Mouse (Mus musculus): Measurements from ENCODE around the gene Krt90. TPM values are rescaled to one million over a fixed set of nuclear protein-coding genes. Genes with fewer than 3 reads are reported as not detected.
"Not testable (repeated sequence)": the region's sequence is repeated elsewhere in the genome, so short reads cannot be mapped to it uniquely, and the experiment has no call there.

Krt90 gene
- total RNA-seq, 2 experiments from 2014 or later: not detected

GRCm38 (mm10) chr15:101522556-101523232 lies 40.1 kb downstream of the Krt90 start:
- intact Hi-C loops (cut with DNase I): loop anchor here (5.0 to 10.0 kb wide), 2 partner anchors 450 to 542 kb away; no protein-coding TSS in a partner anchor
- DNase-seq: no peak

GRCm38 (mm10) chr15:101519792-101520191 lies 43.0 kb downstream of the Krt90 start:
- intact Hi-C loops (cut with DNase I): loop anchor here (2.0 to 10.0 kb wide), 4 partner anchors 179 to 545 kb away; no protein-coding TSS in a partner anchor
- DNase-seq: peak; percentile 50 to 58

GRCm38 (mm10) chr15:101517161-101517560 lies 45.6 kb downstream of the Krt90 start, which contains the start of gene Gm49425:
Gm49425 (minus strand) TSS chr15:101517261.
- not testable (repeated sequence) for DNase-seq
- intact Hi-C loops (cut with DNase I): loop anchor here (2.0 kb wide), 1 partner anchor 84 kb away; no protein-coding TSS in a partner anchor

GRCm38 (mm10) chr15:101508247-101508646 lies 54.5 kb downstream of the Krt90 start:
- intact Hi-C loops (cut with DNase I): no loop called here
- no peak for DNase-seq

GRCm38 (mm10) chr15:101506896-101507758 lies 55.6 kb downstream of the Krt90 start:
- intact Hi-C loops (cut with DNase I): no loop called here

More at GRCm38 (mm10) chr15:101506896-101507758, 55.6 kb downstream of the Krt90 start:
- no peak for DNase-seq

Small RNA genes within 50 kb of the gene (microRNA-seq; reads per million reads assigned to microRNA genes)
- 0 reads per million in 2 experiments for gene Gm44393
- gene Gm44460: 0 reads per million in 2 experiments

Other genes with a start within 250 kb of the Krt90 start
- 1 to 10 TPM; 1.9 to 2.5 TPM for gene Krt80, start 192.8 kb downstream of the Krt90 start, total RNA-seq (2021)
- gene Krt7, start 151.9 kb downstream of the Krt90 start, total RNA-seq (2021): under 1 TPM in 1 of 2 experiments, not detected in 1; 0.15 TPM
- gene Krt87, start 124.1 kb downstream of the Krt90 start, total RNA-seq (2021): not detected
- not detected for gene Krt88, start 115.2 kb downstream of the Krt90 start, total RNA-seq (2021)
- gene Krt81, start 99.2 kb downstream of the Krt90 start, total RNA-seq (2021): not detected
- not detected for gene Krt86, start 89.5 kb downstream of the Krt90 start, total RNA-seq (2021)
- not detected for gene Krt83, start 71.4 kb downstream of the Krt90 start, total RNA-seq (2021)
- gene Gm49425, start 45.7 kb downstream of the Krt90 start, total RNA-seq (2021): not detected
- not detected for gene Krt84, start 30.1 kb downstream of the Krt90 start, total RNA-seq (2021)
- not detected for gene Krt82, start 12.3 kb downstream of the Krt90 start, total RNA-seq (2021)
- gene Krt75, start 11.0 kb upstream of the Krt90 start, total RNA-seq (2021): not detected
- gene Gm5414, start 65.2 kb upstream of the Krt90 start, total RNA-seq (2021): not detected
- not detected for gene Gm5478, start 84.4 kb upstream of the Krt90 start, total RNA-seq (2021)
- gene Krt6b, start 117.3 kb upstream of the Krt90 start, total RNA-seq (2021): not detected
- not detected for gene Krt6a, start 131.4 kb upstream of the Krt90 start, total RNA-seq (2021)
- gene Krt5, start 149.9 kb upstream of the Krt90 start, total RNA-seq (2021): under 1 TPM in 1 of 2 experiments, not detected in 1; 0.15 TPM
- not detected for gene Krt71, start 180.2 kb upstream of the Krt90 start, total RNA-seq (2021)
- gene Krt72, start 223.5 kb upstream of the Krt90 start, total RNA-seq (2021): not detected
- not detected for gene Krt73, start 239.4 kb upstream of the Krt90 start, total RNA-seq (2021)